Mouse (Mus musculus) liver, embryonic 13.5 days (tissue): ENCODE data around the gene Spred2. TPM values are rescaled to one million over a fixed set of nuclear protein-coding genes. Genes with fewer than 3 reads are reported as not detected.

Experiments used
- ATAC-seq: fragments of 200-750 bp; cut with Nextera tagmentation; 2 replicates; pipeline ENCODE4 v1.8.0; 2017; ENCODE audit warnings: low read depth, mild to moderate bottlenecking, moderate number of reproducible peaks, moderate library complexity
- DNase-seq: peaks from one replicate; pipeline ENCODE4 v3.0.0; 2022
- H3K27ac ChIP-seq: fragments of 300-500 bp; sonication (generic); 2 replicates; pipeline ENCODE4 v1.5.1; 2015; ENCODE audit warnings: moderate library complexity, mild to moderate bottlenecking, inconsistent platforms
- H3K27me3 ChIP-seq: fragments of 300-500 bp; sonication (generic); 2 replicates; pipeline ENCODE4 v1.6.1; 2015; ENCODE audit warnings: mild to moderate bottlenecking, inconsistent platforms
- H3K36me3 ChIP-seq: fragments of 300-500 bp; sonication (generic); 2 replicates; pipeline ENCODE4 v1.6.1; 2015; ENCODE audit warnings: mild to moderate bottlenecking, inconsistent platforms
- H3K4me1 ChIP-seq: fragments of 300-500 bp; sonication (generic); replicated peaks from 2 replicates; pipeline ENCODE4 v1.6.1; 2015; ENCODE audit warnings: inconsistent platforms
- H3K4me2 ChIP-seq: fragments of 300-500 bp; sonication (generic); 2 replicates; pipeline ENCODE4 v1.6.1; 2015; ENCODE audit warnings: inconsistent platforms, mild to moderate bottlenecking, moderate library complexity
- H3K4me3 ChIP-seq: fragments of 300-500 bp; sonication (generic); replicated peaks from 2 replicates; pipeline ENCODE4 v1.5.1; 2015; ENCODE audit warnings: mild to moderate bottlenecking, inconsistent platforms
- H3K9ac ChIP-seq: fragments of 300-500 bp; sonication (generic); 2 replicates; pipeline ENCODE4 v1.6.1; 2015; ENCODE audit warnings: mild to moderate bottlenecking, inconsistent platforms
- H3K9me3 ChIP-seq: fragments of 300-500 bp; sonication (generic); replicated peaks from 2 replicates; pipeline ENCODE4 v1.6.1; 2016; ENCODE audit warnings: inconsistent platforms
- WGBS: fragments of 180-500 bp; shearing (Covaris S2); methylation state at CpG from one replicate; pipeline ENCODE4 v1.1.7; 2015; ENCODE audit not compliant: insufficient replicate concordance; 5-methylcytosine and 5-hydroxymethylcytosine counted together
- polyA plus RNA-seq: library from polyadenylated mRNA; unstranded; fragments of >200 nt; fragmentation: Nextera tagmentation; extraction: Ambion mirVana; gene quantifications from 2 replicates; pipeline ENCODE4 v1.2.1, GENCODE M21; 2015

Gene Spred2
- polyA plus RNA-seq, 1 experiment from 2014 or later = 2.3 TPM

DNA sequence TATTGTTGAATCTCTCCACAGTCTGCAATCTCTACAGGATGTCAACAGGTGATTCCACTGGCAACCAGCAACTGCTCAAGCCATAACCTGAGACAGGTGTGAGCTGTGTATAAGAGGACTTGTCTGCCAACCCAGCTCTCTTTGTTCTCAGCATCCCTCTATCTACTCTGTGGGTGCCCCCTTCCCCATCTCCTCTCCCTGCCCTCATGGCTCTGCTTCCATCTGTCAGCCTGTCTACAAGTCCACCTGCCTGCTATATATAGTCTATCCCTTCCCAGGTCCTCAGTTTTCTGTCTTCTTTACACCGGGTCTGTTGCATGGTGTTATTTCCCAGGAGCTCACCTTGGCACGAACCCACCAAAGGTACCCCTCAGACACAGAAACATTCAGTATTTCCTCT, 140.8 kb downstream of the Spred2 start:
- WGBS = 75% methylated on average over 2 of the region's 2 CpGs
- ATAC-seq (no peak), DNase-seq (no peak)
- peaks cover 78% of the 10 kb centered on the region for H3K36me3 ChIP-seq
- H3K4me3 ChIP-seq = no peak overlapping the region
- no peak overlapping the region for H3K27ac ChIP-seq
- no peaks in the 10 kb centered on the region for H3K27me3 ChIP-seq
- H3K9me3 ChIP-seq = no peaks in the 10 kb centered on the region
- H3K9ac ChIP-seq = no peak overlapping the region
- no peaks in the 10 kb centered on the region for H3K4me1 ChIP-seq
- H3K4me2 ChIP-seq = no peak overlapping the region

- Histone ChIP-seq H3K36me3 (peaks cover 76% of the 10 kb centered on the region), H3K27ac (no peak overlapping the region), H3K4me3 (no peak overlapping the region), H3K4me2 (no peak overlapping the region), H3K9ac (no peak overlapping the region), H3K4me1 (no peaks in the 10 kb centered on the region), H3K27me3 (no peaks in the 10 kb centered on the region), H3K9me3 (no peaks in the 10 kb centered on the region)
- no peak for ATAC-seq
- DNase-seq = no peak
- WGBS = 88% methylated on average over 1 of the region's 1 CpGs
These were observed 141.9 kb downstream of the Spred2 start for GRCm38 (mm10) chr11:20066106-20066505.

DNA sequence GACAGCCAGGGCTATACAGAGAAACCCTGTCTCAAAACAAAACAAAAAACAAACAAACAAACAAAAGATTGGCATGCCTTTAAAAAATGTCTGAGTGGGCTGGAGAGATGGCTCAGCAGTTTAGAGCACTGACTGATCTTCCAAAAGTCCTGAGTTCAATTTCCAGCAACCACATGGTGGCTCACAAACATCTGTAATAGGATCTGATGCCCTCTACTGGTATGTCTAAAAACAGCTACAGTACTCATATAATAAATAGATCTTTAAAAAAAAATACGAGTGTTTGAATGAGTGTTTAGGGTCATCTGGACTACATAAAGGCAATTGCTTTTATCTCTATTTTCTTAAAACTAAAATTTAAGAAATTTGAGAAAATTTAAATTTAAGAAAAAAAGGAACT, 143.3 kb downstream of the Spred2 start:
- Histone ChIP-seq H3K36me3 (peaks cover 83% of the 10 kb centered on the region), H3K4me3 (no peak overlapping the region), H3K9ac (no peak overlapping the region), H3K4me1 (no peaks in the 10 kb centered on the region), H3K4me2 (no peak overlapping the region), H3K27me3 (no peaks in the 10 kb centered on the region), H3K9me3 (no peaks in the 10 kb centered on the region), H3K27ac (no peak overlapping the region)
- ATAC-seq (no peak), DNase-seq (no peak)
- WGBS = 58% methylated on average over 1 of the region's 1 CpGs

DNA sequence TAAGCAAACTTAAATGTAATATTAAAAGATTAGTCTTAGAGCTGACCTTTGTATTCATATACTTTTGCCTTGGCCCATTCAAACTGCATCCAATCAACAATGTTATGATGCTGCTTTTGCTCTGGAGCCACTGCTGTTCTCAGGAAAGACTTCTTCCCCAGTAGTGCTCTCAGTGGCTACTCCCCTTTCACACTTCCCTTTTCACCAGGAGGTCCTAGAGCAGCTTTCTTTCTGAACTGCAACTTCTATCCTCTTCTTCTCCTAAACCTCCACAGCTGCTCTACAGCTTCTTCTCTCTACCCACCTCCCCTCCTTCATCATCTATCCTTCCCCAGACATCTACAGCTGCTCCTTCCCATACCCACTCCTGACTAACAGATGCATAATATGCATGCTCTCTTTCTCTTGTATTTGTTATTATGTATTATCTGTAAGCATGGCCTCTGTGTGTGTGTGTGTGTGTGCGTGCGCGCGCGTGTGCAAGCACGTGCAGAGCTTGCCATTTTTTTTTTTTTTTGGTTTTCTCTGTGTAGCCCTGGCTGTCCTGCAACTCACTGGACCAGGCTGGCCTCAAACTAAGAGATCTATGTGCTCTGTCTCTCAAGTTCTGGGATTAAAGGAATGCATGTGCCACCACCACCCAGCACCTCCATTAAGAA, 144.3 kb downstream of the Spred2 start:
- 89% methylated on average over 6 of the region's 6 CpGs for WGBS
- no peak for ATAC-seq
- Histone ChIP-seq H3K36me3 (peaks cover 87% of the 10 kb centered on the region), H3K9me3 (no peaks in the 10 kb centered on the region), H3K9ac (no peak overlapping the region), H3K27me3 (no peaks in the 10 kb centered on the region), H3K4me2 (no peak overlapping the region), H3K4me3 (no peak overlapping the region), H3K27ac (no peak overlapping the region), H3K4me1 (no peaks in the 10 kb centered on the region)
- no peak for DNase-seq

- Histone ChIP-seq H3K4me2 (no peak overlapping the region), H3K36me3 (peaks cover 81% of the 10 kb centered on the region), H3K27me3 (no peaks in the 10 kb centered on the region), H3K4me3 (no peak overlapping the region), H3K27ac (no peak overlapping the region), H3K4me1 (no peaks in the 10 kb centered on the region), H3K9me3 (no peaks in the 10 kb centered on the region), H3K9ac (no peak overlapping the region)
- no peak for DNase-seq
- ATAC-seq = no peak
- 72% methylated on average over 3 of the region's 3 CpGs for WGBS
These were observed 148.0 kb downstream of the Spred2 start for GRCm38 (mm10) chr11:20072174-20072573.

DNA sequence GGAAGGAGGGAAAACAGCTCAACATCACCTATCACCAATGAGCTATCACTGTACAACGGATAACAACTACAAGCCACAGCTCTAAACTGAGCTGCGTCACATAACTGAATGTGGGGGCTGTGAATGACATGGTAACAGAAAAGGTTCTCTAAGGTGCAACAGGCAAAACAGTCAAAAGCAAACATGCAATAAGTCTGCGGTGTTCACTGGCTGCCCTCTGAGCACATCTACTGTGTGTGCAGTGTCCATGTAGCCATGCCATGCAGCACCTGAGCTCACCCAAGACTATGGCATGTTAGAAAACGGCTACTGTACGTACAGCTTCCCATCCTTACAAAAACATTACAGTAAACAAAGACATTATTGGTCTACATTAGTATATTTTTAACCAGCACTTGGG, 148.7 kb downstream of the Spred2 start:
- WGBS = 84% methylated on average over 5 of the region's 5 CpGs
- H3K9ac ChIP-seq = no peak overlapping the region
- H3K9me3 ChIP-seq = no peaks in the 10 kb centered on the region
- no peaks in the 10 kb centered on the region for H3K4me1 ChIP-seq
- DNase-seq (no peak), ATAC-seq (no peak)
- no peak overlapping the region for H3K4me3 ChIP-seq
- no peak overlapping the region for H3K27ac ChIP-seq
- no peak overlapping the region for H3K4me2 ChIP-seq
- peaks cover 84% of the 10 kb centered on the region for H3K36me3 ChIP-seq
- no peaks in the 10 kb centered on the region for H3K27me3 ChIP-seq

Other genes with a start within 250 kb of the Spred2 start
- gene Actr2, start 188.5 kb downstream of the Spred2 start, polyA plus RNA-seq = 64.1 and 77.2 TPM in 2 replicates